Mouse (Mus musculus) spleen, adult 12 weeks (tissue): ENCODE results near the gene Pheta2.
"Not testable (repeated sequence)": the region's sequence is repeated elsewhere in the genome, so short reads cannot be mapped to it uniquely, and the experiment has no call there.

Experiments
- DNase-seq: peaks from one replicate; pipeline ENCODE4 v3.0.0; 2022; ENCODE audit warnings: low spot score

Gene Pheta2

DNA sequence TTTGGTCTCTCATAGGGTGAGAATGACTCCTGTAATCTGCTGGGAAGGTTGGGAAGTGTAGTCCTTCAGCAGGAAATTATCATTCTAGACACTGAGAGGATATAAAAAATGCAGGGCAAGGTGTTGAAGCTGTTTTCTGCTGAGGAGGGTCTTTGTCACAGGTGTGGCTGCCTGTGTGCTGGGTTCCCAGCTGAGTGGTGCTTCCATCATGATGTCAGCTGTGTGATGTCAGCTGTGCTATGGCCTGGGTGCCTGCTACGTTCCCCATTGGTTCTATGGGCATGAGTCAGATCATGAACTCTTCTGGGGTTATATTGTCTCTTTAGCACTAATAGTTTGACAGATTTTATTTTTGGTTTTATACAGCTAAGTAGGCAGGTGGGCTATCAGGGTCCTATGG, 30.1 kb downstream of the Pheta2 start:
- DNase-seq: no peak

DNA sequence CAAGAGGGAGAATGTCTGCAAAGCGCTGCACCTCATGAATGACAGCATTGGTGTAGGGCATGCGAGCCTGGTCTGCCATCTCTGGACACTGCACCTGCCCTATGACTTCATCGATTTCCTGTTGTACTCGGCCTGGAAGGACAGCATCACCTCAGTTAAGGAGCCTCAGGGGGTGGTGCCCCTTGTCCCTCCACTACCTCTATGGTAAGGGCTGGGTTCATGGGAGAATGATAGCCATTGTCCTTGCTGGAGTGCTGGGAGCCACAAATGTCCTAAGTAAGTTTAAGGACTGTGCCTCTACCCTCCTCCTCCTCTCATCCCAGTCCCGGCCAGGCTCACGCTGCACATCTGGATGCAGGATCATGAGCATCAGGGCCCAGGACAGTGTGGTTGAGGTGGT, 33.7 kb downstream of the Pheta2 start:
- no peak for DNase-seq

DNA sequence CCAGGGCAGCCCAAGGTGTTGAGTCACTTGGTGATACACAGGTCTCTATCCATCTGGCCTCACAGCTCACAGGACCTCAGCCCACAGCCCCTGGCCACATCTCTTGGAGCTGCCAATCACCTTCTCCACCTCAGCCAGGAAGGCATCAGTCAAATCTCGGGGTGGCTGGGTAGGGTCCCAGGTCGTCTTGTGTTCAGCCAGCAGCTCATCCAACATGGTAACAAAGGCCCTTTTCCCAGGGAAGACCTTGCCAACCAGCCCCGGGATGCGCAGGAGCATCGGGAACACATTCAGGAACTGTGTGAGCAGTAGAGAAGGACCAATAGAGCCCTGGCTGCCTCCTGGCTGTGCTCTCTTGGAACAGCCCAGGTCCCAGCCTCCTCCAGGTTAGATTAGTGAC, 34.2 kb downstream of the Pheta2 start:
- no peak for DNase-seq

DNA sequence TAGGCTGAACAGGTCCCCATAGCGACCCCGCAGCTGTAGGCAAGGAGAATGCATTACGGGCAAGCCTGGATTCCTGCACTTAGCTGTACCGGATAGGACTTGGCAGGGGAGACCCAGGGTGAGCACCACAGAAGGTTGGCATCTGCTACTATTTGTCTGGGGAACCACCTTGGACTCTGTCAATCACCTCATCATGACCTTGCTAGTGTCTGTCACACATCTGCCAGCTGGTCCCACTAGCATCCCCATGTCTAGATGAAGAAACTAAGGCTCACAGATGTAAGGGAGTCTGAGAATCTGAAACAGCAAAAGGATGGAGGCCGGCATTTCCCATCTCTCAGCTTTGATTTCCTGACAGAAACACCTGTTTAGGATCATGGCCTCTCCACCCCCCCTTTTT, 35.7 kb downstream of the Pheta2 start:
- no peak for DNase-seq

DNA sequence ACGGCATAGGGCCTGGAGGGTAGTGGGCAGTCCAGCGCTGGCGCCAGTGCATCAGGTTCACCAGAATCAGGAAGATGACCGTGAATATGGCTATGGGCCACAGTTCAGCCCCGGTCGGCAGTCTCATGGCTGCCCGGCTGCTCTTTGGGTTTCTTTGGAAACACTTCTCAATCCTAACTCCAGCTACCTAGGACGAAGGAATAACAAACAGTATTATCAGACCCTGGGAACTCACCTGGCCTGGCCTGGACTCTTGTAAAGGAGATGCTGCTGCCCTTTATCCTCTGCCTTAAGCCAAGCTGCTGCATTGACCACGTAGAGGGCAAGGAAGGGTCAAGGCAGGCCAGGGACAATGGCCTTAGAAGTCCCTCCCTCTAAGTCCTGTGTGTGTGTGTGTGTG, 37.1 kb downstream of the Pheta2 start:
- DNase-seq: no peak

DNA sequence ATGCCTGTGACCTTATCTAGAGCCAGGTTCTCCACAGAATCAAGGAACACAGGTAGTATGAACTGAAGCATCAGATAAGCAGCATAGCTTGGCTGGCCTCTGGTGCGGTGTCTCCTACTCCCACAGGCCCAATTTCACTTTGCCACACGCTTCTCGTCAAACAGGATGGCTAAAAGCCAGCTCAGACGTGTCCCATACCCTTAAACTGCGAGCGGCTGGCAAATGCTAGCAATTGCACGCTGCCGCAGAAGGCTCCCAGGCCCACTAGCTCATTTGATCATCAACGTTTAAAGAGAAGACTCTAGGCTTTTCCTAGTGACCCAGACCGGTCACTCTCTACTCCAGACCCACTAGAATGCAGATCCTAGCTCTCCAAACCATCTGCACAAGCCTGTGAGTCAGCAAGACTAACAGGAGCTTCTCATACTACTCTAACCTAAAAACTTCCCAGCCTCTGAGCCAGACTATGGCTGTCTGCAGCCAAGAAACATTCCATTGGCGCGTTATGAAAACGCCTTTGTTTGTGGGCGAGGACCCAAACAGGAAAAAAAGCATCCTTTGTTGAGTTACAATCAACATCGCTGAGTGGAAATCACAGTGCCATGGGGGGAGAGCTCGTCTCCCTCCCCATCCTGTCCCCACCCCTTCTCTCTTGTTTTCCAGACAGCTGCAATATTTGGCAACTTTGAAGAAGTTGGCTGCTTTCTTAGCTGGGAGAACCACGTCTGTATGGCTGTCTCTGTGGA, 37.8 kb downstream of the Pheta2 start:
- no peak for DNase-seq

- DNase-seq: no peak
Observed at GRCm38 (mm10) chr15:82377701-82378100, 39.0 kb downstream of the Pheta2 start.

DNA sequence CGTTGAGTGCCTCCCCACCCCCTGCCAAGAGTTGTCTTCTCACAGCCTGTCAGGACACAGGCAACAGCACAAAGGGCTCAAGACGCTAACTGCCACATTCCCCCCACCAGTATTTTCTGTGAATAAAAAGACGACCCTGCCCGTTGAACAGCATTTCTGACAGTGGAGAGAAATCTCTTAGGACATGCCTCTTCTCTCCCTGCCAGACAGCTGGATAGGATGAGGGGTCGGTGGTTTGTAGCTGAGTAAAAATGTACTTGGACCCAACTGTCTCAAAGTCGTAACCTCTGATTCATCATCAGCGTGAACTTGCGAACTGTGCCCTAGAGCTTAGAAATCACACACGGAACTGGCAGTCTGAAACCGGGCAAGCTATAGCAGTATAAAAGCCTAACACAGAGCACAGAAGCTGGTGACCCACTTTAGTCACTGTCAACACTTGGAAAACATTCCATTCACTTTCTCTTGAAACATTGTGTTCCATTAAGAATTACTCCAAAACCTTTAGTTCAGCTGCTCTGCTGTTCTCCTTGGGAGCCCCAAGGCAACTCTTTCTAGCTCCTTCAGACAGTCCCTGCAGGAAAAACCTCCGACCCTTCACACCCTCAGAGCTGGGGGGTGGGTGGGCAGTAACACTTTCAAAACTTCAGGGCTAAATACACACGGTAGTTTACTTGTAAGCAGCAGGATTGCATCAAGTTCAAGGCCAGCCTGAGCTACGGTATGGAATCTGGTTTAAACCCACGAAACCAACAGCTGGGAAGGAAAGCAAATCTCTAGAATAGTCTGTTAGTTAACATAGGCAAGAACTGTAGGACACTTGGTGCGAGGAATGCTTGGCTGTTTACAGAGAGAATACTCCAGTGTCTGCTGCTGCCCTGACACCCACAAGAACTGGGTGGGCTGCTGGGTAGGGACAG, 39.8 kb downstream of the Pheta2 start:
- DNase-seq: no peak

- no peak for DNase-seq
Observed at GRCm38 (mm10) chr15:82379511-82379870, 40.7 kb downstream of the Pheta2 start.

DNA sequence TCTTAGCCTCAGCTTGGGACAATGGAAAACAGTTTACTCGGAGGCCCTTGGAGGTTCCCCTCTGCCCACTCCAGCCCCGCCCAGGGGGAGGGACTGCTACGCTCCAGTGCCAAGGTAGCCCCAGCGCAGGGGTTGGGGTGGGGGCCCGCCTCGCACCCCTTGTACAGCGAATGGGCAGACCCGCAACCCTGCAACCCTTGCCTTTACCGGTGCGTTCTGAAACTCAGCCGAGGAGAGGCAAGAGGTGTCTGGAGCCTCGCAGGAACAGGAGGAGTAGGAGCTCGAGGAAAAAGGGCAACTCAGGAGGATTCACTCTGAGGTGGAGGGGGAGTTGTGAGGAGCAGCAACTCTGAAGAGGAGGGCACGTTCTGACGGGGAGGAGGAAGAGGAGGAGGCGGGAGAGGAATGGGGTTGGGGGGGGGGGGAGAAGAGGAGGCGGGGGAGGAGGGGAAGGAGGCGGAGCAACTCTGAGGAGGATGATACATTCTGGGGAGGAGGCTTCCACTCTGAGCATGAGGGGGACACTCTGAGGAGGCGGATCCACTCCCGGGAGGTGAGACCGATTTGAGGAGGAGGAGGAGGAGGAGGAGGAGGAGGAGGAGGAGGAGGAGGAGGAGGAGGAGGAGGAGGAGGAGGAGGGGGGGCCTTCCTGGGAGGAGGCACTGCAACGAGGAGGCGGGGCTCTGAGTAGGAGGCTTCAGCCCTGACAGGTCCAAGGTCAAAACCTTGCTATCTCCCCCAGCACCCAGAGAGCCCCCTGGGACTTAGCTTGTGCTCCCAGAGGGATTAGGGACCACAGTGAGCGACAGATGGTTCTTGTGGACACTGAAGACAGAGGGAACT, 41.4 kb downstream of the Pheta2 start, which contains the start of gene Cyp2d22:
Cyp2d22 (minus strand) TSS at position 390 of the 843 bp plus-strand sequence.
- DNase-seq: no peak

GRCm38 (mm10) chr15:82380714-82381062, 41.9 kb downstream of the Pheta2 start:
- DNase-seq: no peak

- no peak for DNase-seq
Observed at GRCm38 (mm10) chr15:82382441-82382840, 43.7 kb downstream of the Pheta2 start.

GRCm38 (mm10) chr15:82385729-82386128, 47.0 kb downstream of the Pheta2 start:
- DNase-seq: no peak

DNA sequence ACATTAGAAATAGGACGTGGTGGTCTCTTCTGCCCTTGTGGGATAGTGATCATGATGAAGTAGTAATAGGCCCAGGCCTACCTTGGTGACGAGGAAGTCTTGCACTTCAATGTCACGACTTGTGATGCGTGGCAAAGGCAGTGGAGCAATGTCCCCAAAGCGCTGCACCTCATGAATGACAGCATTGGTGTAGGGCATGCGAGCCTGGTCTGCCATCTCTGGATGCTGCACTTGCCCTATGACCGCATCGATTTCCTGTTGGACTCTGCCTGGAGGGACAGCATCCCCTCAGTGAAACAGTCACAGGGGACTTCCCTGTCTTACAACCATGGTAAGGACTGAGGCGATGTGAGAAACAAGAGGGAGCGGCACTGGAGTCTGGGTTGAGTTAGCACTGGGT, 51.2 kb downstream of the Pheta2 start:
- not testable (repeated sequence) for DNase-seq

GRCm38 (mm10) chr15:82393922-82394321, 55.2 kb downstream of the Pheta2 start, which contains the start of gene Cyp2d11:
TSS of gene Cyp2d11 (minus strand) at chr15:82394022.
- DNase-seq: not testable (repeated sequence)
